Mouse (Mus musculus) cerebellum, adult 2 months (tissue): ENCODE data around the gene Tspan2.

Source experiments
- CTCF ChIP-seq: fragments of 200-500 bp; IDR thresholded peaks from 2 replicates; pipeline ENCODE4 v1.5.1; 2011; ENCODE audit warnings: low read depth, mild to moderate bottlenecking, control low read depth, low read length, moderate library complexity, borderline replicate concordance; ENCODE audit not compliant: insufficient read depth
- POLR2A ChIP-seq: fragments of 200-500 bp; IDR thresholded peaks from 2 replicates; pipeline ENCODE4 v1.6.1; 2011; ENCODE audit warnings: low read length, control low read depth, borderline replicate concordance; ENCODE audit not compliant: insufficient read depth

DNA sequence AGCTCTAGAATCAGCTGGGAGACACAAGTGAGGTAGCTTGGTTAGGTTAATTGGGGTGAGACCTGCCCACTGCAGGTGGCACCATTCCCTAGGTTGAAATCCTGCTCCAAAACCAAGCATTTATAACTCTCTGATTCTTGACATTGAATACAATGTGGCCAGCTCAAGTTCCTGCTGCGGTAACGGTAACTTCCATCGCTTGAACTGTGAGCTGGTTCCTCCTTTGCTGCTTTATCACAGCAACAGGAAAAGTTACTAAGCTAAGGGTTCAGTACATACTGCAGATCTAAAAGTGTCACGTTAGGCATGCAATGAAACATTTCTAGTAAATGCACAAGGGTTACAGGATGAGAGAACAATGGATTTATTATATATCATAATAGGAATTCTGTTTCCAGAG, 1.7 kb upstream of the Tspan2 start:
- TF ChIP-seq CTCF: no peak
- no peak for TF ChIP-seq POLR2A
